Mouse (Mus musculus): ENCODE results near the gene Vsnl1. TPM values are rescaled to one million over a fixed set of nuclear protein-coding genes. Genes with fewer than 3 reads are reported as not detected.

Gene Vsnl1
- total and polyA plus RNA-seq, 3 experiments = not detected

DNA sequence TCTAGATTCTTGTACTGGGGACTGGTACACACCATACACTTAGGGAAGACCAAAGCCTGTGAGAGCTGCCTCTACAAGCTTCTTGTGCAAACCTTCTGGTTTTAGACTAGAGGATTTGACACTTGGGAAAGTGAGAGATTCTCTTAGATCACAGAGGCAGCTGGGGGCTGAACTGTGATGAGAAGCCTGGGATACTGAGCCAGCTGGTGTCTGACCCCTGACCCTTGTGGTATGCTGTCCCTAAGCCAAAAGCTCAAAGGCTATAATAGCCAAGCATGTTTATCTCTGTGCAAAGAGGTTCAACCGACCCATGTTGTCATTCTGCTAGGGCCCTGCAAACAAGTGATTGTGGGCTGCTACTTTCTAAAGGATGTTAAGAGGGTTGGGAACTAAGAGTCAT, 43.9 kb downstream of the Vsnl1 start:
- TF ChIP-seq ZMIZ1 (IDR thresholded peaks at IDR 0.05; ENCODE audit: low read depth, low read length) = no peak
- no peak for TF ChIP-seq HCFC1 (IDR thresholded peaks at IDR 0.05; ENCODE audit: low read depth, low read length)
- no peak for TF ChIP-seq MAFK (IDR thresholded peaks at IDR 0.05; ENCODE audit: borderline replicate concordance, low read depth, low read length)
- no peak for TF ChIP-seq EP300 (IDR thresholded peaks at IDR 0.05; ENCODE audit: low read depth in 1 of 2, low read length in 2 of 2)
- TF ChIP-seq MXI1 (IDR thresholded peaks at IDR 0.05; ENCODE audit: low read depth, low read length) = no peak
- no peak for TF ChIP-seq ZNF384 (IDR thresholded peaks at IDR 0.05; ENCODE audit: low read depth, low read length)
- TF ChIP-seq CHD2 (IDR thresholded peaks at IDR 0.05; ENCODE audit: low read length) = no peak
- no peak for TF ChIP-seq TAL1 (IDR thresholded peaks at IDR 0.05; ENCODE audit: low read length)
- no peak for TF ChIP-seq KAT2A (conservative IDR thresholded peaks at IDR 0.05; ENCODE audit: low read depth, low read length)
- no peak for TF ChIP-seq CHD1 (IDR thresholded peaks at IDR 0.05; ENCODE audit: low read depth, low read length)
- TF ChIP-seq JUND (IDR thresholded peaks at IDR 0.05; ENCODE audit: low read depth, low read length) = no peak
- no peak for TF ChIP-seq CTCF (IDR thresholded peaks at IDR 0.05 in 2 of 3, conservative IDR thresholded peaks at IDR 0.05 in 1 of 3; ENCODE audit: control insufficient read depth in 1 of 3, insufficient read depth in 1 of 3, low read depth in 2 of 3, low read length in 3 of 3, poor library complexity in 1 of 3, severe bottlenecking in 1 of 3)
- no peak for TF ChIP-seq MEF2A (IDR thresholded peaks at IDR 0.05; ENCODE audit: extremely low read depth, insufficient replicate concordance, low read depth, low read length, poor library complexity, severe bottlenecking)
- H3K9ac ChIP-seq (ENCODE audit: control insufficient read depth, low read depth, low read length, poor library complexity, severe bottlenecking) = no peak overlapping the region
- H3K27ac ChIP-seq (ENCODE audit: control insufficient read depth, low read depth, low read length) = no peak overlapping the region
- no peaks in the 10 kb centered on the region for H3K36me3 ChIP-seq (ENCODE audit: control insufficient read depth in 1 of 2, insufficient read depth in 2 of 2, low read length in 2 of 2)
- H3K4me1 ChIP-seq (ENCODE audit: control insufficient read depth in 1 of 2, insufficient read depth in 2 of 2, low read length in 2 of 2) = no peaks in the 10 kb centered on the region
- H3K27me3 ChIP-seq (ENCODE audit: control insufficient read depth in 1 of 2, insufficient read depth in 2 of 2, low read length in 2 of 2) = no peaks in the 10 kb centered on the region
- H3K4me3 ChIP-seq (ENCODE audit: control insufficient read depth in 1 of 2, insufficient read depth in 1 of 2, low read depth in 2 of 2, low read length in 2 of 2) = no peak overlapping the region
- DNase-seq (ENCODE audit: low read depth, low spot score) = no peak
- H3K79me2 ChIP-seq (ENCODE audit: control insufficient read depth, insufficient read depth, low read length, poor library complexity) = no peaks in the 10 kb centered on the region
- H3K9me3 ChIP-seq (replicated peaks; ENCODE audit: insufficient read depth, low read length) = no peaks in the 10 kb centered on the region

DNA sequence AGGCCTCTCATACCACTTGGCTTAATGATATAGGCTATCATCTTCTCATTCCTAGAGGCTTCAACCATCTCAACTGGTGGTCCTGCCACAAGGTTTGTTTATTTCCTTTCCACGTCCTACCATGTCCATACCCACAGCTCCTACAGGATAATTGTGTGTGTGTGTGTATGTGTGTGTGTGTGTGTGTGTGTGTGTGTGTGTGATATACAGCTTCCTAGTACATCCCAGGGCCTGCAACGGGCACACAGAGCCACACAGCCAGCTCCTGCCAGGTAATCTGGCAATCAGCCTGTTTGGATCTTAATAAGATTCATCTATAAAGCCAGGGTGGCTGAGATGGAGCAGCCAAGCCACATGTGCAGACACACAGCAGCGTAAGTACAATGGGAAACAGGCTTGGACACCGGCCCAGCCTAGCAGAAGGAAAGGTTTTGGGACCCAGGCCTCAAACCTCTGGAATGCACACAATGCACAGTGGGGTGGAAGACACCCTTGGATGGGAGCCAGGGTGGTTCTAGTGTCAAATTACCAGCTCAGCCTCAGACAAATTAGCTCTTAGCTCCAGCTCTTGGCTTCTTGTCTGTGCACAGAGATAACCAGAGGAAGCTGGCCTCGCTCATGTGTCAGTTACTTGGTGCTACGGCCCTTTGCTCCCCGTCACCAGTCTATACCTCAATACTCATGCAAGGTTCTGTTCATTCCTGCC, 45.0 kb downstream of the Vsnl1 start:
- peak; percentile 6 for DNase-seq (ENCODE audit: low read depth, low spot score)
- no peak overlapping the region for H3K4me3 ChIP-seq (ENCODE audit: control insufficient read depth in 1 of 2, insufficient read depth in 1 of 2, low read depth in 2 of 2, low read length in 2 of 2)
- H3K9me3 ChIP-seq (replicated peaks; ENCODE audit: insufficient read depth, low read length) = no peaks in the 10 kb centered on the region
- no peak for TF ChIP-seq E2F4 (IDR thresholded peaks at IDR 0.05; ENCODE audit: borderline replicate concordance, low read depth, low read length)
- no peak for TF ChIP-seq POLR2A (IDR thresholded peaks at IDR 0.05; ENCODE audit: control insufficient read depth in 1 of 2, insufficient read depth in 1 of 2, low read depth in 1 of 2, low read length in 2 of 2, poor library complexity in 1 of 2)
- TF ChIP-seq MEF2A (IDR thresholded peaks at IDR 0.05; ENCODE audit: extremely low read depth, insufficient replicate concordance, low read depth, low read length, poor library complexity, severe bottlenecking) = no peak
- no peak overlapping the region for H3K9ac ChIP-seq (ENCODE audit: control insufficient read depth, low read depth, low read length, poor library complexity, severe bottlenecking)
- no peaks in the 10 kb centered on the region for H3K4me1 ChIP-seq (ENCODE audit: control insufficient read depth in 1 of 2, insufficient read depth in 2 of 2, low read length in 2 of 2)
- no peaks in the 10 kb centered on the region for H3K27me3 ChIP-seq (ENCODE audit: control insufficient read depth in 1 of 2, insufficient read depth in 2 of 2, low read length in 2 of 2)
- no peak overlapping the region for H3K27ac ChIP-seq (ENCODE audit: control insufficient read depth, low read depth, low read length)
- no peaks in the 10 kb centered on the region for H3K36me3 ChIP-seq (ENCODE audit: control insufficient read depth in 1 of 2, insufficient read depth in 2 of 2, low read length in 2 of 2)
- H3K79me2 ChIP-seq (ENCODE audit: control insufficient read depth, insufficient read depth, low read length, poor library complexity) = no peaks in the 10 kb centered on the region
